Mouse (Mus musculus): ENCODE measurements at regions not wholly inside any gene's neighbourhood (a gene's known extent, or its start where the extent isn't known, plus 50 kb on each side); places are given as distances from the start of the nearest gene placed in this dataset.

- TF ChIP-seq POLR2A (IDR thresholded peaks at IDR 0.05; ENCODE audit: low read depth, low read length) (no peak), CTCF (IDR thresholded peaks at IDR 0.05; ENCODE audit: extremely low read depth, insufficient read length, insufficient replicate concordance, low read depth, low read length) (no peak)
Observed at GRCm38 (mm10) chr6:117012621-117013020, 155.7 kb upstream of the Cxcl12 start.

All from small intestine, adult 2 months (tissue).